Mouse (Mus musculus): ENCODE measurements around the gene Szt2. TPM values are rescaled to one million over a fixed set of nuclear protein-coding genes. Genes with fewer than 3 reads are reported as not detected.

Gene Szt2
- polyA plus RNA-seq, 1 experiment from 2014 or later, result 10.4 TPM

GRCm38 (mm10) chr4:118396433-118396832 lies 12.6 kb downstream of the Szt2 start:
- Histone ChIP-seq H3K9me3 (ENCODE audit: control insufficient read depth, low read length) (no peaks in the 10 kb centered on the region), H3K9ac (ENCODE audit: low read depth, low read length) (no peak overlapping the region), H3K27ac (ENCODE audit: low read depth, low read length) (no peak overlapping the region), H3K4me2 (no peak overlapping the region), H3K27me3 (replicated peaks; ENCODE audit: control insufficient read depth, insufficient read depth, low read length) (no peaks in the 10 kb centered on the region), H3K36me3 (ENCODE audit: control insufficient read depth, insufficient read depth, low read length) (peaks cover 52% of the 10 kb centered on the region), H3K4me1 (replicated peaks; ENCODE audit: control insufficient read depth, insufficient read depth, low read length) (no peaks in the 10 kb centered on the region), H3K4me3 (ENCODE audit: low read depth, low read length) (no peak overlapping the region)
- DNase-seq (ENCODE audit: low spot score) (no peak), ATAC-seq (replicated peaks; ENCODE audit: low FRiP score) (no peak)
- 81% methylated on average over 3 of the region's 3 CpGs for WGBS

- ATAC-seq (replicated peaks; ENCODE audit: low FRiP score), result no peak
- no peak overlapping the region for H3K27ac ChIP-seq (ENCODE audit: low read depth, low read length)
- 84% methylated on average over 4 of the region's 4 CpGs for WGBS
These were observed 13.8 kb downstream of the Szt2 start for GRCm38 (mm10) chr4:118395289-118395688.

GRCm38 (mm10) chr4:118394505-118394904 lies 14.6 kb downstream of the Szt2 start:
- WGBS, result 71% methylated on average over 6 of the region's 6 CpGs
- Histone ChIP-seq H3K4me1 (replicated peaks; ENCODE audit: control insufficient read depth, insufficient read depth, low read length) (no peaks in the 10 kb centered on the region), H3K4me3 (ENCODE audit: low read depth, low read length) (no peak overlapping the region), H3K9me3 (ENCODE audit: control insufficient read depth, low read length) (no peaks in the 10 kb centered on the region), H3K9ac (ENCODE audit: low read depth, low read length) (no peak overlapping the region), H3K4me2 (no peak overlapping the region), H3K27me3 (replicated peaks; ENCODE audit: control insufficient read depth, insufficient read depth, low read length) (no peaks in the 10 kb centered on the region), H3K36me3 (ENCODE audit: control insufficient read depth, insufficient read depth, low read length) (peaks cover 52% of the 10 kb centered on the region), H3K27ac (ENCODE audit: low read depth, low read length) (no peak overlapping the region)
- no peak for DNase-seq (ENCODE audit: low spot score)
- no peak for ATAC-seq (replicated peaks; ENCODE audit: low FRiP score)

More at GRCm38 (mm10) chr4:118395289-118395688, 13.8 kb downstream of the Szt2 start:
- peaks cover 51% of the 10 kb centered on the region for H3K36me3 ChIP-seq (ENCODE audit: control insufficient read depth, insufficient read depth, low read length)
- no peak for DNase-seq (ENCODE audit: low spot score)
- H3K4me3 ChIP-seq (ENCODE audit: low read depth, low read length), result no peak overlapping the region
- no peaks in the 10 kb centered on the region for H3K9me3 ChIP-seq (ENCODE audit: control insufficient read depth, low read length)
- H3K4me1 ChIP-seq (replicated peaks; ENCODE audit: control insufficient read depth, insufficient read depth, low read length), result no peaks in the 10 kb centered on the region
- H3K27me3 ChIP-seq (replicated peaks; ENCODE audit: control insufficient read depth, insufficient read depth, low read length), result no peaks in the 10 kb centered on the region
- H3K4me2 ChIP-seq, result no peak overlapping the region
- no peak overlapping the region for H3K9ac ChIP-seq (ENCODE audit: low read depth, low read length)

- no peak overlapping the region for H3K9ac ChIP-seq (ENCODE audit: low read depth, low read length)
- H3K4me3 ChIP-seq (ENCODE audit: low read depth, low read length), result no peak overlapping the region
- no peaks in the 10 kb centered on the region for H3K9me3 ChIP-seq (ENCODE audit: control insufficient read depth, low read length)
- H3K27ac ChIP-seq (ENCODE audit: low read depth, low read length), result no peak overlapping the region
- no peak for ATAC-seq (replicated peaks; ENCODE audit: low FRiP score)
- no peak for DNase-seq (ENCODE audit: low spot score)
- H3K4me1 ChIP-seq (replicated peaks; ENCODE audit: control insufficient read depth, insufficient read depth, low read length), result no peaks in the 10 kb centered on the region
- peaks cover 60% of the 10 kb centered on the region for H3K36me3 ChIP-seq (ENCODE audit: control insufficient read depth, insufficient read depth, low read length)
- H3K27me3 ChIP-seq (replicated peaks; ENCODE audit: control insufficient read depth, insufficient read depth, low read length), result no peaks in the 10 kb centered on the region
- no peak overlapping the region for H3K4me2 ChIP-seq
- WGBS, result 91% methylated on average over 11 of the region's 11 CpGs
These were observed 18.9 kb downstream of the Szt2 start for GRCm38 (mm10) chr4:118390146-118390545.

GRCm38 (mm10) chr4:118387316-118387715 lies 21.8 kb downstream of the Szt2 start:
- no peak overlapping the region for H3K4me3 ChIP-seq (ENCODE audit: low read depth, low read length)
- H3K9ac ChIP-seq (ENCODE audit: low read depth, low read length), result no peak overlapping the region
- H3K9me3 ChIP-seq (ENCODE audit: control insufficient read depth, low read length), result no peaks in the 10 kb centered on the region
- H3K27ac ChIP-seq (ENCODE audit: low read depth, low read length), result no peak overlapping the region
- H3K4me1 ChIP-seq (replicated peaks; ENCODE audit: control insufficient read depth, insufficient read depth, low read length), result no peaks in the 10 kb centered on the region
- peaks cover 62% of the 10 kb centered on the region for H3K36me3 ChIP-seq (ENCODE audit: control insufficient read depth, insufficient read depth, low read length)
- DNase-seq (ENCODE audit: low spot score) (no peak), ATAC-seq (replicated peaks; ENCODE audit: low FRiP score) (no peak)
- no peak overlapping the region for H3K4me2 ChIP-seq
- H3K27me3 ChIP-seq (replicated peaks; ENCODE audit: control insufficient read depth, insufficient read depth, low read length), result no peaks in the 10 kb centered on the region
- 94% methylated on average over 8 of the region's 8 CpGs for WGBS

- no peak overlapping the region for H3K9ac ChIP-seq (ENCODE audit: low read depth, low read length)
- 88% methylated on average over 7 of the region's 7 CpGs for WGBS
These were observed 25.8 kb downstream of the Szt2 start for GRCm38 (mm10) chr4:118383271-118383670.

GRCm38 (mm10) chr4:118375999-118376398 lies 33.1 kb downstream of the Szt2 start:
- 88% methylated on average over 6 of the region's 6 CpGs for WGBS
- ATAC-seq (replicated peaks; ENCODE audit: low FRiP score) (no peak), DNase-seq (ENCODE audit: low spot score) (no peak)
- H3K36me3 ChIP-seq (ENCODE audit: control insufficient read depth, insufficient read depth, low read length), result peaks cover 44% of the 10 kb centered on the region
- H3K4me2 ChIP-seq, result no peak overlapping the region
- H3K9me3 ChIP-seq (ENCODE audit: control insufficient read depth, low read length), result no peaks in the 10 kb centered on the region
- H3K27me3 ChIP-seq (replicated peaks; ENCODE audit: control insufficient read depth, insufficient read depth, low read length), result no peaks in the 10 kb centered on the region
- H3K9ac ChIP-seq (ENCODE audit: low read depth, low read length), result no peak overlapping the region
- no peak overlapping the region for H3K27ac ChIP-seq (ENCODE audit: low read depth, low read length)
- no peaks in the 10 kb centered on the region for H3K4me1 ChIP-seq (replicated peaks; ENCODE audit: control insufficient read depth, insufficient read depth, low read length)
- H3K4me3 ChIP-seq (ENCODE audit: low read depth, low read length), result no peak overlapping the region

More at GRCm38 (mm10) chr4:118383271-118383670, 25.8 kb downstream of the Szt2 start:
- DNase-seq (ENCODE audit: low spot score) (no peak), ATAC-seq (replicated peaks; ENCODE audit: low FRiP score) (no peak)
- Histone ChIP-seq H3K27ac (ENCODE audit: low read depth, low read length) (no peak overlapping the region), H3K4me2 (no peak overlapping the region), H3K36me3 (ENCODE audit: control insufficient read depth, insufficient read depth, low read length) (peaks cover 59% of the 10 kb centered on the region), H3K4me3 (ENCODE audit: low read depth, low read length) (no peak overlapping the region), H3K4me1 (replicated peaks; ENCODE audit: control insufficient read depth, insufficient read depth, low read length) (no peaks in the 10 kb centered on the region), H3K27me3 (replicated peaks; ENCODE audit: control insufficient read depth, insufficient read depth, low read length) (no peaks in the 10 kb centered on the region), H3K9me3 (ENCODE audit: control insufficient read depth, low read length) (no peaks in the 10 kb centered on the region)

GRCm38 (mm10) chr4:118371822-118372221 lies 37.3 kb downstream of the Szt2 start:
- Histone ChIP-seq H3K27me3 (replicated peaks; ENCODE audit: control insufficient read depth, insufficient read depth, low read length) (no peaks in the 10 kb centered on the region), H3K4me1 (replicated peaks; ENCODE audit: control insufficient read depth, insufficient read depth, low read length) (no peaks in the 10 kb centered on the region), H3K4me3 (ENCODE audit: low read depth, low read length) (no peak overlapping the region), H3K27ac (ENCODE audit: low read depth, low read length) (no peak overlapping the region), H3K9ac (ENCODE audit: low read depth, low read length) (no peak overlapping the region), H3K4me2 (no peak overlapping the region), H3K36me3 (ENCODE audit: control insufficient read depth, insufficient read depth, low read length) (peaks cover 36% of the 10 kb centered on the region), H3K9me3 (ENCODE audit: control insufficient read depth, low read length) (no peaks in the 10 kb centered on the region)
- WGBS, result 90% methylated on average over 13 of the region's 13 CpGs
- no peak for ATAC-seq (replicated peaks; ENCODE audit: low FRiP score)
- DNase-seq (ENCODE audit: low spot score), result no peak

- Histone ChIP-seq H3K9ac (ENCODE audit: low read depth, low read length) (no peak overlapping the region), H3K27ac (ENCODE audit: low read depth, low read length) (no peak overlapping the region), H3K9me3 (ENCODE audit: control insufficient read depth, low read length) (no peaks in the 10 kb centered on the region), H3K4me2 (no peak overlapping the region), H3K27me3 (replicated peaks; ENCODE audit: control insufficient read depth, insufficient read depth, low read length) (no peaks in the 10 kb centered on the region), H3K4me3 (ENCODE audit: low read depth, low read length) (no peak overlapping the region), H3K4me1 (replicated peaks; ENCODE audit: control insufficient read depth, insufficient read depth, low read length) (no peaks in the 10 kb centered on the region), H3K36me3 (ENCODE audit: control insufficient read depth, insufficient read depth, low read length) (peaks cover 33% of the 10 kb centered on the region)
- 89% methylated on average over 3 of the region's 3 CpGs for WGBS
- ATAC-seq (replicated peaks; ENCODE audit: low FRiP score) (no peak), DNase-seq (ENCODE audit: low spot score) (no peak)
These were observed 40.5 kb downstream of the Szt2 start for GRCm38 (mm10) chr4:118368616-118369015.
